Mouse (Mus musculus) liver, embryonic 11.5 days (tissue): ENCODE measurements around the gene Lst1. TPM values are rescaled to one million over a fixed set of nuclear protein-coding genes. Genes with fewer than 3 reads are reported as not detected.
A peak's percentile ranks its signal among the peaks of the same experiment; 100 is the strongest.

ENCODE experiments used
- ATAC-seq: fragments of 200-750 bp; cut with Nextera tagmentation; replicated peaks from 2 replicates; pipeline ENCODE4 v1.8.0; 2017; ENCODE audit warnings: moderate number of reproducible peaks, mild to moderate bottlenecking, moderate TSS enrichment, moderate library complexity; ENCODE audit not compliant: low FRiP score
- DNase-seq: peaks from one replicate; pipeline ENCODE4 v3.0.0-alpha.2; 2017; ENCODE audit warnings: low spot score
- H3K27ac ChIP-seq: fragments of 300-500 bp; sonication (generic); 2 replicates; pipeline ENCODE4 v1.5.1; 2014; ENCODE audit warnings: mild to moderate bottlenecking, low read depth, low read length, control low read depth
- H3K27me3 ChIP-seq: fragments of 300-500 bp; sonication (generic); replicated peaks from 2 replicates; pipeline ENCODE4 v1.6.1; 2014; ENCODE audit warnings: low read length, mixed read lengths; ENCODE audit not compliant: control insufficient read depth, insufficient read depth
- H3K36me3 ChIP-seq: fragments of 300-500 bp; sonication (generic); 2 replicates; pipeline ENCODE4 v1.6.1; 2014; ENCODE audit warnings: mild to moderate bottlenecking, low read length, moderate library complexity, mixed read lengths; ENCODE audit not compliant: control insufficient read depth, insufficient read depth
- H3K4me1 ChIP-seq: fragments of 300-500 bp; sonication (generic); replicated peaks from 2 replicates; pipeline ENCODE4 v1.6.1; 2014; ENCODE audit warnings: low read length, mixed read lengths; ENCODE audit not compliant: control insufficient read depth, insufficient read depth
- H3K4me2 ChIP-seq: fragments of 300-500 bp; sonication (generic); 2 replicates; pipeline ENCODE4 v1.6.1; 2014; ENCODE audit warnings: mild to moderate bottlenecking, control low read depth, moderate library complexity
- H3K4me3 ChIP-seq: fragments of 300-500 bp; sonication (generic); 2 replicates; pipeline ENCODE4 v1.5.1; 2014; ENCODE audit warnings: low read depth, low read length, control low read depth
- H3K9ac ChIP-seq: fragments of 300-500 bp; sonication (generic); 2 replicates; pipeline ENCODE4 v1.6.1; 2014; ENCODE audit warnings: low read depth, low read length, control low read depth
- H3K9me3 ChIP-seq: fragments of 300-500 bp; sonication (generic); 2 replicates; pipeline ENCODE4 v1.6.1; 2016; ENCODE audit warnings: low read length, inconsistent platforms, mixed read lengths; ENCODE audit not compliant: control insufficient read depth
- WGBS: fragments of 180-500 bp; shearing (Covaris S2); extraction: QIAGEN DNeasy Blood & Tissue Kit; methylation state at CpG from one replicate; pipeline ENCODE4 v1.1.7; 2014; 5-methylcytosine and 5-hydroxymethylcytosine counted together
- polyA plus RNA-seq: library from polyadenylated mRNA; unstranded; fragments of >200 nt; fragmentation: Nextera tagmentation; extraction: Ambion mirVana; gene quantifications from 2 replicates; pipeline ENCODE4 v1.2.1, GENCODE M21; 2014

Gene Lst1
- polyA plus RNA-seq, 1 experiment from 2014 or later, result 28.1 TPM

DNA sequence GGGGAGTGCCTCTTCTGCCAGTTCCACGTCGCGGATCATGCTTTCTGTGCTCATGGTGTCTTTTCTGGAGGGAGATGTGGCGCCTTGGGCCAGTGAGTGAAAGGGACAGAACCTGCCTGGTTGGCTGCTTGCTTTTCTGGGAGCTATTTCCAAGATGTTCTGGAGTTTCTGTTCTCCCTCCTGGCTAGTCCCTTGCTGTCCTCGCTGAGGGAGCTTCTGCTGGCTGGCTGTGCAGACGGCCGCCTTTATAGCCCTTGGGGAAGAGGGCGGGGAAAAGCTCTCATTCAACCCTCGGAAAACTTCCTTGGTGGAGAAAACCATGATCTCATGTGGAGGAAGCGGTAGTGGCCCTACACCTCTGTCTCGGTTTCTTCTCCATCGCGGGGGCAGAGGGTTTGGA is 13.5 kb upstream of the Lst1 start, which contains the start of gene Tnf:
TSS of gene Tnf (minus strand) at position 221 of the 400 bp plus-strand sequence.
- Histone ChIP-seq H3K27me3 (peaks cover 57% of the 10 kb centered on the region), H3K9ac (no peak within 1 kb of the TSS), H3K4me3 (peak within 1 kb of the TSS; percentile 22), H3K9me3 (no peaks in the 10 kb centered on the region), H3K4me2 (peak within 1 kb of the TSS; percentile 44), H3K36me3 (no peaks in the 10 kb centered on the region), H3K27ac (no peak within 1 kb of the TSS), H3K4me1 (peaks cover 3% of the 10 kb centered on the region; the same call in 1 of the 2 replicates)
- ATAC-seq (no peak), DNase-seq (no peak)
- WGBS, result 24% methylated on average over 13 of the region's 13 CpGs

DNA sequence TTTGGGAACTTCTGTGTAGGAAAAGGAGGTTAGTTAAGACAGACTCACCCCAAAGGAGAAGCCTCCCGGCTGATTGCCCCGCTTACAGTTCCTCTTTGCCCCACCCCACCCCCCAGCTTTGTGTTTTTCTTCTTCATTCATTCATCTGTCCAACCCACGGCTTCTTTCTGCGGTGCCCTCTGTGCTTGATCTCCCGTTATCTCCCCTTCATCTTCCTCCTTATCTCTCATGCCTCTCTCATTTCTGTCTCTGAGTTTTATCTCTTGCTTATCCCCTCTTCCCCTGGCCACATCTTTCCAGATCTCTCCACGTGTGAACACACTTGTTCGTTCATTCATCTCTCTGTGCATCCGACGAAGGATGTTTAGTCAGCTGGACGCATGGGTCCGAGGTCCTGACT is 12.9 kb upstream of the Lst1 start:
- DNase-seq (no peak), ATAC-seq (no peak)
- H3K4me1 ChIP-seq, result peaks cover 3% of the 10 kb centered on the region; the same call in 1 of the 2 replicates
- H3K4me3 ChIP-seq, result peak overlapping the region; percentile 22
- WGBS, result 35% methylated on average over 11 of the region's 11 CpGs
- no peaks in the 10 kb centered on the region for H3K9me3 ChIP-seq
- H3K9ac ChIP-seq, result no peak overlapping the region
- no peaks in the 10 kb centered on the region for H3K36me3 ChIP-seq
- H3K4me2 ChIP-seq, result peak overlapping the region; percentile 44
- H3K27me3 ChIP-seq, result peaks cover 62% of the 10 kb centered on the region
- no peak overlapping the region for H3K27ac ChIP-seq

DNA sequence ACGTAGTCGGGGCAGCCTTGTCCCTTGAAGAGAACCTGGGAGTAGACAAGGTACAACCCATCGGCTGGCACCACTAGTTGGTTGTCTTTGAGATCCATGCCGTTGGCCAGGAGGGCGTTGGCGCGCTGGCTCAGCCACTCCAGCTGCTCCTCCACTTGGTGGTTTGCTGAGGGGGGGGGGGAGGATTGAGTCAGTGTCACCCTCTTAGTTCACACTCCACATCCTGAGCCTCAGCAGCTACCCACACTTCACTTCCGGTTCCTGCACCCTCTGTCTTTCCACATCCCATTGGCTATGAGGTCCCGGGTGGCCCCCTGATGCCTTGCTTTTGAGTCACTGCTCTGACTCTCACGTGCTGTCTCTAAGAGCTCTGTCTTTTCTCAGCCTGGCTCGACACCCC is 12.2 kb upstream of the Lst1 start:
- Histone ChIP-seq H3K4me3 (no peak overlapping the region), H3K4me1 (peaks cover 3% of the 10 kb centered on the region; the same call in 1 of the 2 replicates), H3K36me3 (no peaks in the 10 kb centered on the region), H3K9ac (no peak overlapping the region), H3K4me2 (peak overlapping the region; percentile 44), H3K9me3 (no peaks in the 10 kb centered on the region), H3K27ac (no peak overlapping the region), H3K27me3 (peaks cover 62% of the 10 kb centered on the region)
- ATAC-seq (no peak), DNase-seq (no peak)
- WGBS, result 52% methylated on average over 11 of the region's 11 CpGs

DNA sequence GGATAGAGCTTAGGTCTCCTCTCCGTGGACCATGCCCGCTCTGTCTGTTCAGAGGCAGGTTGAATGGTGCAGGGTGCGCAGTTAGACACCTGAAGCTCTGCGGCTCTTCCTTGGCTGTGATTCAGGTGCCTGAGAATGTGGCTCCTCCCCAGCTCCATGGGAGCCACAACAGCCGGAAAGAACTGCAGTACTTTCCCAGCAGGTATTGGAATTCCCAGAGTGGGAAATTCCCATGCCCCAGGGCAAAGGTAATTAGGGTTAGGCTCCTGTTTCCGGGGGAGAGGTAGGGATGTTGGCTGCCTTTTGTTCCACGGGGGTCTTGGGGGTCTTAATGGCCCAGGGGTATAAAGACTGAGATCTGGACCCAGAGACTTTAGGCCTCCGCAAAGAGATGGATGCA is 10.7 kb upstream of the Lst1 start:
- DNase-seq (no peak), ATAC-seq (no peak)
- no peak overlapping the region for H3K27ac ChIP-seq
- H3K4me1 ChIP-seq, result peaks cover 11% of the 10 kb centered on the region
- no peaks in the 10 kb centered on the region for H3K9me3 ChIP-seq
- H3K4me2 ChIP-seq, result no peak overlapping the region
- peaks cover 59% of the 10 kb centered on the region for H3K27me3 ChIP-seq
- 55% methylated on average over 8 of the region's 8 CpGs for WGBS
- no peak overlapping the region for H3K9ac ChIP-seq
- H3K4me3 ChIP-seq, result no peak overlapping the region
- no peaks in the 10 kb centered on the region for H3K36me3 ChIP-seq

DNA sequence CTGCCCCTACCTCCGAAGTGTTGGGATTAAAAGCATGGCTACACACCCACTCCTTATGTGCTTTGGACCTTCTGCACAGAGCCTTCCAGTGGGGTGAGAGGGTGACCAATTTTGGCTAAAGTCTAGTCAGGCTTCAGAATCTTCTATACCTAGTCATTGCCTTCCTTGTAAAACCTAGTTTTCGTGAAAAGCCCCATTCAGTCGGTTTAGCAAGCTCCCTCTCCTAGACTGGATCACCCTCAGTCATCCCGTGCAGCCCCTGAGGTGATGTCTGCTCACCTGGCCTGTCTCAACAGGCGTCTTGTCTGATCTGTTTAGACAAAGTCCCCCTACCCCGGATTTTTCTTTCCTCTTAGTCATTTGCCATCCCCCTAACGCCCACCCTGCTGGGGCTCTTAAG is 9.8 kb upstream of the Lst1 start:
- no peaks in the 10 kb centered on the region for H3K9me3 ChIP-seq
- no peak overlapping the region for H3K4me2 ChIP-seq
- H3K9ac ChIP-seq, result no peak overlapping the region
- H3K36me3 ChIP-seq, result no peaks in the 10 kb centered on the region
- 59% methylated on average over 7 of the region's 7 CpGs for WGBS
- no peak for DNase-seq
- peaks cover 14% of the 10 kb centered on the region for H3K4me1 ChIP-seq
- H3K4me3 ChIP-seq, result no peak overlapping the region
- no peak for ATAC-seq
- H3K27ac ChIP-seq, result no peak overlapping the region
- peaks cover 50% of the 10 kb centered on the region for H3K27me3 ChIP-seq

DNA sequence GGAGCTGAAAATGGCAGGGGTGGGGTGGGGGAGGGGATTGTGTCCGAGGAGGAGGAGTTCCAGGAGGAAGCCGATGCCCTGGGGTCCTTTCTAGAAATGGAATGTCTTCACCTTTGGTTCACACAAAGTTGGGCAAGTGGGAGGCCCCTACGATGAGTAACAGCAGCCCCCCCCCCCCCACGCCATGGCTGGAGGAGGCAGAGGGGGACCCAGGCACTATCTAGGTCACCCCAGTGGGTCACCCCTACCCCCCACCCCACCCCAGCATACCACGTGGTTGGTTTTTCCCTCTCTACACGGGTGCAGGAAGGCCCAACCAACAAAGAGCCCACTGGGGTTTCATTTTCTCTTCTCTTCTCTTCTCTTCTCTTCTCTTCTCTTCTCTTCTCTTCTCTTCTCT is 8.9 kb upstream of the Lst1 start:
- no peak for ATAC-seq
- WGBS, result 34% methylated on average over 6 of the region's 6 CpGs

DNA sequence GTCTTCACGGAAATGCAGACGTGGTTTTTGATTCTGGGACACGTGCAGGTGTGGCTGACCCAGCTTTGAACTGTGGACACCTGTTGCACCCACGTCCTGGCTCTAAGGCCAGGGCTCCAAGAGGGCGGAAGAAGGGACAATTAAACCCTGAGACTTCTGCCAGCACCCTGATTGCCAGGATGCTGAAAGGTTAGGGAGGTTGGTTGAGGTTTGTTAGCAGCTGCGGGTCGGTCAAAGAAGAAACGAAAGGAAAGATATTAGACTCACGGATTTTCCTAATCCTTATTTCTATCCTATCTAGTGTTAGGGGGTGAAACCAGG is 8.0 kb upstream of the Lst1 start:
- no peak for DNase-seq
- Histone ChIP-seq H3K4me1 (peaks cover 14% of the 10 kb centered on the region), H3K4me2 (peak overlapping the region; percentile 76), H3K27ac (no peak overlapping the region), H3K4me3 (peak overlapping the region; percentile 45; the same call in 1 of the 2 replicates), H3K9ac (no peak overlapping the region), H3K36me3 (no peaks in the 10 kb centered on the region), H3K9me3 (no peaks in the 10 kb centered on the region), H3K27me3 (peaks cover 32% of the 10 kb centered on the region)
- ATAC-seq, result no peak
- WGBS, result 29% methylated on average over 9 of the region's 9 CpGs

More for the DNA sequence above, 8.9 kb upstream of the Lst1 start:
- Histone ChIP-seq H3K4me1 (peaks cover 14% of the 10 kb centered on the region), H3K36me3 (no peaks in the 10 kb centered on the region), H3K9ac (no peak overlapping the region), H3K27ac (no peak overlapping the region), H3K4me2 (no peak overlapping the region), H3K27me3 (peaks cover 41% of the 10 kb centered on the region), H3K4me3 (no peak overlapping the region), H3K9me3 (no peaks in the 10 kb centered on the region)
- no peak for DNase-seq

DNA sequence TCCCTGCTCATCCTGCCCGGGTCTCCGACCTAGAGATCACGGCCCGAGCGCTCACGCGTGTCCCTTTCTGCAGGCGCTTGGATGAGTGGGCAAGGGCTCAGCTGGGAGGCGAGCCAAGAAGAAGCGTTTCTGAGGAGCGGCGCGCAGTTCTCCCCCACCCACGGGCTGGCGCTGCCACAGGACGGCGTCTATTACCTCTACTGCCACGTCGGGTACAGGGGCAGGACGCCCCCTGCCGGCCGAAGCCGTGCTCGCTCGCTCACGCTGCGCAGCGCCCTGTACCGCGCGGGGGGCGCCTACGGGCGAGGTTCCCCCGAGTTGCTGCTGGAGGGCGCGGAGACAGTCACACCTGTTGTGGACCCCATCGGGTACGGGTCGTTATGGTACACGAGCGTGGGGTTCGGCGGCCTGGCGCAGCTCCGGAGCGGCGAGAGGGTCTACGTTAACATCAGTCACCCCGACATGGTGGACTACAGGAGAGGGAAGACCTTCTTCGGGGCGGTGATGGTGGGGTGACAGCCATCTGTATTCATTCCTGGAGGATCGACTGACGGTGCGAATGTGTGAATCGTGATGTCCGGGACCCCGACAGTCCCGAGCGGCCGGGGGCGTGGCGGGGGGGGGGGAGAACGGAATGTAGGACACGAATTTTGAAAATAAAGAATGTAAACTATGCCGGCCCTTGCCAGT is 7.5 kb upstream of the Lst1 start:
- Histone ChIP-seq H3K36me3 (no peaks in the 10 kb centered on the region), H3K27me3 (peaks cover 27% of the 10 kb centered on the region), H3K4me1 (peaks cover 14% of the 10 kb centered on the region), H3K9ac (peak overlapping the region; percentile 52), H3K4me3 (peak overlapping the region; percentile 45), H3K9me3 (no peaks in the 10 kb centered on the region), H3K4me2 (peak overlapping the region; percentile 76), H3K27ac (no peak overlapping the region)
- 2% methylated on average over 66 of the region's 66 CpGs for WGBS
- ATAC-seq (peak; percentile 80), DNase-seq (peak; percentile 83)
